Mouse (Mus musculus) ES-Bruce4 (cell line): Measurements from ENCODE around the gene Pxdn.

Experiments
- CTCF ChIP-seq: IDR thresholded peaks from one replicate; pipeline ENCODE4 v1.8.1; 2011; ENCODE audit warnings: low read depth, low read length
- EP300 ChIP-seq: IDR thresholded peaks from 2 replicates; pipeline ENCODE4 v1.6.1; 2011; ENCODE audit warnings: low read depth, low read length; ENCODE audit not compliant: insufficient read depth
- POLR2A ChIP-seq: IDR thresholded peaks from one replicate; pipeline ENCODE4 v1.8.1; 2011; ENCODE audit warnings: low read length; ENCODE audit not compliant: insufficient read depth

- TF ChIP-seq EP300 (no peak), CTCF (no peak), POLR2A (no peak)
Measured at GRCm38 (mm10) chr12:29937308-29937707, at the start of gene Pxdn.
